Mouse (Mus musculus): Measurements from ENCODE around the gene Gm2042. TPM values are rescaled to one million over a fixed set of nuclear protein-coding genes. Genes with fewer than 3 reads are reported as not detected.
"Not testable (repeated sequence)": the region's sequence is repeated elsewhere in the genome, so short reads cannot be mapped to it uniquely, and the experiment has no call there.

Gm2042 gene
- not detected in 2 replicates for total RNA-seq (2014; rRNA removed)
- polyA plus RNA-seq (2015; fragmentation: Nextera tagmentation; extraction: Ambion mirVana): not detected in 2 replicates

- 93% methylated on average over 2 of the region's 2 CpGs for WGBS
- H3K4me1 ChIP-seq (ENCODE audit: insufficient read depth); H3K4me2 ChIP-seq (ENCODE audit: low read depth); ATAC-seq; H3K4me3 ChIP-seq (ENCODE audit: low read depth, low read length); H3K27ac ChIP-seq (ENCODE audit: low read depth, low read length); H3K9me3 ChIP-seq (ENCODE audit: low read length); DNase-seq; H3K27me3 ChIP-seq (ENCODE audit: insufficient read depth, low read length); H3K36me3 ChIP-seq (ENCODE audit: insufficient read depth); H3K9ac ChIP-seq: not testable (repeated sequence)
Observed at GRCm38 (mm10) chr12:87953780-87954179, at the start of gene Gm2042. Gene Gm2042, plus strand, starts transcription at chr12:87954080.

- not testable (repeated sequence) for DNase-seq; H3K4me2 ChIP-seq (ENCODE audit: low read depth); H3K36me3 ChIP-seq (ENCODE audit: insufficient read depth); H3K9me3 ChIP-seq (ENCODE audit: low read length); H3K4me1 ChIP-seq (ENCODE audit: insufficient read depth); H3K4me3 ChIP-seq (ENCODE audit: low read depth, low read length); H3K9ac ChIP-seq; H3K27ac ChIP-seq (ENCODE audit: low read depth, low read length); ATAC-seq; H3K27me3 ChIP-seq (ENCODE audit: insufficient read depth, low read length)
- 82% methylated on average over 2 of the region's 2 CpGs for WGBS
Observed at GRCm38 (mm10) chr12:87919721-87920120, 34.2 kb upstream of the Gm2042 start, which contains the start of gene Gm2035. Gene Gm2035, minus strand, starts transcription at chr12:87919857.

- H3K9ac ChIP-seq; H3K4me3 ChIP-seq (ENCODE audit: low read depth, low read length); H3K27ac ChIP-seq (ENCODE audit: low read depth, low read length); H3K4me1 ChIP-seq (ENCODE audit: insufficient read depth); H3K36me3 ChIP-seq (ENCODE audit: insufficient read depth); ATAC-seq; H3K4me2 ChIP-seq (ENCODE audit: low read depth); H3K9me3 ChIP-seq (ENCODE audit: low read length); H3K27me3 ChIP-seq (ENCODE audit: insufficient read depth, low read length): not testable (repeated sequence)
- peak; percentile 4 for DNase-seq
Observed at GRCm38 (mm10) chr12:87984000-87984399, 30.1 kb downstream of the Gm2042 start.

- not testable (repeated sequence) for H3K4me1 ChIP-seq (ENCODE audit: insufficient read depth); H3K9me3 ChIP-seq (ENCODE audit: low read length); ATAC-seq; DNase-seq; H3K27ac ChIP-seq (ENCODE audit: low read depth, low read length); H3K27me3 ChIP-seq (ENCODE audit: insufficient read depth, low read length); H3K36me3 ChIP-seq (ENCODE audit: insufficient read depth); H3K9ac ChIP-seq; H3K4me3 ChIP-seq (ENCODE audit: low read depth, low read length); H3K4me2 ChIP-seq (ENCODE audit: low read depth)
- WGBS: 74% methylated on average over 3 of the region's 3 CpGs
Observed at GRCm38 (mm10) chr12:88004118-88004517, 50.2 kb downstream of the Gm2042 start.

Other genes starting within 250 kb of the Gm2042 start
- gene Gm21319, start 178.3 kb upstream of the Gm2042 start, total RNA-seq (2014; rRNA removed): not detected in 2 replicates
- gene Gm21319, start 178.3 kb upstream of the Gm2042 start, polyA plus RNA-seq (2015; fragmentation: Nextera tagmentation; extraction: Ambion mirVana): not detected in 2 replicates
- not detected in 2 replicates for gene Gm21936, start 158.6 kb upstream of the Gm2042 start, total RNA-seq (2014; rRNA removed)
- not detected in 2 replicates for gene Gm21936, start 158.6 kb upstream of the Gm2042 start, polyA plus RNA-seq (2015; fragmentation: Nextera tagmentation; extraction: Ambion mirVana)
- gene BB287469, start 137.5 kb upstream of the Gm2042 start, total RNA-seq (2014; rRNA removed): not detected in 2 replicates
- gene BB287469, start 137.5 kb upstream of the Gm2042 start, polyA plus RNA-seq (2015; fragmentation: Nextera tagmentation; extraction: Ambion mirVana): not detected in 2 replicates
- not detected in 2 replicates for gene Gm2001, start 111.7 kb upstream of the Gm2042 start, total RNA-seq (2014; rRNA removed)
- gene Gm2001, start 111.7 kb upstream of the Gm2042 start, polyA plus RNA-seq (2015; fragmentation: Nextera tagmentation; extraction: Ambion mirVana): not detected in 2 replicates
- gene Gm2016, start 80.0 kb upstream of the Gm2042 start, total RNA-seq (2014; rRNA removed): not detected in 2 replicates
- not detected in 2 replicates for gene Gm2016, start 80.0 kb upstream of the Gm2042 start, polyA plus RNA-seq (2015; fragmentation: Nextera tagmentation; extraction: Ambion mirVana)
- gene Gm2022, start 58.7 kb upstream of the Gm2042 start, total RNA-seq (2014; rRNA removed): not detected in 2 replicates
- gene Gm2022, start 58.7 kb upstream of the Gm2042 start, polyA plus RNA-seq (2015; fragmentation: Nextera tagmentation; extraction: Ambion mirVana): not detected in 2 replicates
- not detected in 2 replicates for gene Gm2035, start 34.2 kb upstream of the Gm2042 start, total RNA-seq (2014; rRNA removed)
- gene Gm2035, start 34.2 kb upstream of the Gm2042 start, polyA plus RNA-seq (2015; fragmentation: Nextera tagmentation; extraction: Ambion mirVana): not detected in 2 replicates
- not detected in 2 replicates for gene Gm2075, start 57.8 kb downstream of the Gm2042 start, total RNA-seq (2014; rRNA removed)
- gene Gm2075, start 57.8 kb downstream of the Gm2042 start, polyA plus RNA-seq (2015; fragmentation: Nextera tagmentation; extraction: Ambion mirVana): not detected in 2 replicates
- gene Gm6803, start 64.7 kb downstream of the Gm2042 start, total RNA-seq (2014; rRNA removed): not detected in 2 replicates
- not detected in 2 replicates for gene Gm6803, start 64.7 kb downstream of the Gm2042 start, polyA plus RNA-seq (2015; fragmentation: Nextera tagmentation; extraction: Ambion mirVana)
- not detected in 2 replicates for gene Gm2056, start 72.9 kb downstream of the Gm2042 start, total RNA-seq (2014; rRNA removed)
- gene Gm2056, start 72.9 kb downstream of the Gm2042 start, polyA plus RNA-seq (2015; fragmentation: Nextera tagmentation; extraction: Ambion mirVana): not detected in 2 replicates
- gene Gm16368, start 129.6 kb downstream of the Gm2042 start, total RNA-seq (2014; rRNA removed): not detected in 2 replicates
- gene Gm16368, start 129.6 kb downstream of the Gm2042 start, polyA plus RNA-seq (2015; fragmentation: Nextera tagmentation; extraction: Ambion mirVana): not detected in 2 replicates
- not detected in 2 replicates for gene Gm10436, start 228.0 kb downstream of the Gm2042 start, total RNA-seq (2014; rRNA removed)
- not detected in 2 replicates for gene Gm10436, start 228.0 kb downstream of the Gm2042 start, polyA plus RNA-seq (2015; fragmentation: Nextera tagmentation; extraction: Ambion mirVana)